Mouse (Mus musculus) bone marrow macrophage, adult 2 months (primary cell): Measurements from ENCODE around the gene Nup214. TPM values are rescaled to one million over a fixed set of nuclear protein-coding genes. Genes with fewer than 3 reads are reported as not detected.
A peak's percentile ranks its signal among the peaks of the same experiment; 100 is the strongest.

Experiments
- H3K27ac ChIP-seq: 2 replicates; pipeline ENCODE4 v1.5.1; 2012; ENCODE audit warnings: low read depth, low read length; ENCODE audit not compliant: insufficient read depth
- H3K4me1 ChIP-seq: 2 replicates; pipeline ENCODE4 v1.6.1; 2012; ENCODE audit warnings: low read length; ENCODE audit not compliant: control insufficient read depth, insufficient read depth
- H3K4me3 ChIP-seq: 2 replicates; pipeline ENCODE4 v1.5.1; 2012; ENCODE audit warnings: mild to moderate bottlenecking, low read length, moderate library complexity; ENCODE audit not compliant: insufficient read depth
- CTCF ChIP-seq: IDR thresholded peaks from 2 replicates; pipeline ENCODE4 v1.5.1; 2012; ENCODE audit warnings: low read depth, mild to moderate bottlenecking, low read length, moderate library complexity
- POLR2A ChIP-seq: IDR thresholded peaks from 2 replicates; pipeline ENCODE4 v1.6.1; 2012; ENCODE audit warnings: mild to moderate bottlenecking, low read depth, low read length, borderline replicate concordance
- polyA plus RNA-seq: library from polyadenylated mRNA; stranded (reverse); fragments of >200 nt; gene quantifications from 2 replicates; pipeline ENCODE4 v1.2.4, GENCODE M21; 2012; ENCODE audit not compliant: missing spikeins, insufficient read depth, insufficient read length

Gene Nup214
- polyA plus RNA-seq, 1 experiment = 47.3 TPM

- TF ChIP-seq CTCF = no peak
- TF ChIP-seq POLR2A = no peak
Measured at GRCm38 (mm10) chr2:31962501-31963224, 11.6 kb upstream of the Nup214 start.

GRCm38 (mm10) chr2:31963491-31963890, 10.7 kb upstream of the Nup214 start:
- Histone ChIP-seq H3K4me3 (no peak overlapping the region), H3K27ac (no peak overlapping the region), H3K4me1 (0 out of 2 replicates have a peak, but pooled peaks cover 3% of the 10 kb centered on the region)
- no peak for TF ChIP-seq POLR2A
- TF ChIP-seq CTCF = no peak

More at GRCm38 (mm10) chr2:31962501-31963224, 11.6 kb upstream of the Nup214 start:
- Histone ChIP-seq H3K27ac (no peak overlapping the region), H3K4me3 (no peak overlapping the region), H3K4me1 (0 out of 2 replicates have a peak, but pooled peaks cover 3% of the 10 kb centered on the region)

- no peak overlapping the region for H3K4me3 ChIP-seq
- TF ChIP-seq POLR2A = no peak
- TF ChIP-seq CTCF = no peak
- 0 out of 2 replicates have a peak, but pooled peaks cover 3% of the 10 kb centered on the region for H3K4me1 ChIP-seq
- no peak overlapping the region for H3K27ac ChIP-seq
Measured at GRCm38 (mm10) chr2:31964191-31964590, 10.0 kb upstream of the Nup214 start.

- Histone ChIP-seq H3K4me1 (no peaks in the 10 kb centered on the region), H3K27ac (no peak overlapping the region), H3K4me3 (no peak overlapping the region)
- TF ChIP-seq CTCF (peak; percentile 61), POLR2A (no peak)
Measured at GRCm38 (mm10) chr2:31965110-31965509, 9.1 kb upstream of the Nup214 start.

GRCm38 (mm10) chr2:31966801-31967200, 7.4 kb upstream of the Nup214 start:
- Histone ChIP-seq H3K4me1 (no peaks in the 10 kb centered on the region), H3K4me3 (no peak overlapping the region), H3K27ac (no peak overlapping the region)
- TF ChIP-seq CTCF (no peak), POLR2A (no peak)

- no peak overlapping the region for H3K27ac ChIP-seq
- H3K4me1 ChIP-seq = peaks cover 14% of the 10 kb centered on the region
- no peak for TF ChIP-seq CTCF
- no peak for TF ChIP-seq POLR2A
- H3K4me3 ChIP-seq = no peak overlapping the region
Measured at GRCm38 (mm10) chr2:31972589-31972988, 1.6 kb upstream of the Nup214 start.

- peaks cover 14% of the 10 kb centered on the region for H3K4me1 ChIP-seq
- H3K27ac ChIP-seq = peak overlapping the region; percentile 53
- TF ChIP-seq CTCF (no peak), POLR2A (no peak)
- H3K4me3 ChIP-seq = peak overlapping the region; percentile 89
Measured at GRCm38 (mm10) chr2:31974809-31975371, 654 bp downstream of the Nup214 start.

- Histone ChIP-seq H3K27ac (no peak overlapping the region), H3K4me3 (no peak overlapping the region), H3K4me1 (peaks cover 9% of the 10 kb centered on the region; the same call in 1 of the 2 replicates)
- no peak for TF ChIP-seq POLR2A
Measured at GRCm38 (mm10) chr2:31987774-31988173, 13.5 kb downstream of the Nup214 start.

- peaks cover 9% of the 10 kb centered on the region; the same call in 1 of the 2 replicates for H3K4me1 ChIP-seq
- TF ChIP-seq CTCF (no peak), POLR2A (no peak)
- no peak overlapping the region for H3K4me3 ChIP-seq
- H3K27ac ChIP-seq = no peak overlapping the region
Measured at GRCm38 (mm10) chr2:31990961-31991360, 16.7 kb downstream of the Nup214 start.

- Histone ChIP-seq H3K27ac (no peak overlapping the region), H3K4me3 (no peak overlapping the region), H3K4me1 (no peaks in the 10 kb centered on the region)
- no peak for TF ChIP-seq CTCF
- TF ChIP-seq POLR2A = no peak
Measured at GRCm38 (mm10) chr2:31994896-31995295, 20.7 kb downstream of the Nup214 start.
